Mouse (Mus musculus): ENCODE data around the gene Scamp3.
"Not testable (repeated sequence)": the region's sequence is repeated elsewhere in the genome, so short reads cannot be mapped to it uniquely, and the experiment has no call there.

Scamp3 gene

GRCm38 (mm10) chr3:89199839-89200238 lies 22.6 kb downstream of the Scamp3 start:
- no peak for DNase-seq

- DNase-seq: peak; percentile 89
These were observed 25.2 kb downstream of the Scamp3 start, which contains the start of gene Gba for GRCm38 (mm10) chr3:89202253-89203141. TSS of gene Gba (plus strand) at chr3:89202928.

GRCm38 (mm10) chr3:89203142-89203514 lies 25.9 kb downstream of the Scamp3 start:
- DNase-seq: no peak

DNA sequence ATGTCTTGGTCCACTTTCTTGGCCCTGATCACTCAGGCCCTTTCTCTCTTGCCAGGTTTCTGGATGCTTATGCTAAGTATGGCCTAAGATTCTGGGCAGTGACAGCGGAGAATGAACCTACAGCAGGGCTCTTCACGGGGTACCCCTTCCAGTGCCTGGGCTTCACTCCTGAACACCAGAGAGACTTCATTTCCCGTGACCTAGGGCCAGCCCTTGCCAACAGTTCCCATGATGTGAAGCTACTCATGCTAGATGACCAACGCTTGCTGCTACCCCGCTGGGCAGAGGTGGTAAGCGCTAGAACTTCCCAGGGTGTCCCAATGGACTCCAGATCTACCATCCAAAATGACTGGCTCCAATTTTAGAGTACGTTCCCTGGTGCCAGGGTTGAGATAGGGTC lies 28.8 kb downstream of the Scamp3 start:
- DNase-seq: no peak

- no peak for DNase-seq
These were observed 29.4 kb downstream of the Scamp3 start for GRCm38 (mm10) chr3:89206695-89207094.

- DNase-seq: no peak
These were observed 30.9 kb downstream of the Scamp3 start for GRCm38 (mm10) chr3:89208075-89208657.

- no peak for DNase-seq
These were observed 31.5 kb downstream of the Scamp3 start for GRCm38 (mm10) chr3:89208736-89209135.

- DNase-seq: no peak
These were observed 32.5 kb downstream of the Scamp3 start for GRCm38 (mm10) chr3:89209731-89210130.

- DNase-seq: no peak
These were observed 32.9 kb downstream of the Scamp3 start for GRCm38 (mm10) chr3:89210162-89210561.

DNA sequence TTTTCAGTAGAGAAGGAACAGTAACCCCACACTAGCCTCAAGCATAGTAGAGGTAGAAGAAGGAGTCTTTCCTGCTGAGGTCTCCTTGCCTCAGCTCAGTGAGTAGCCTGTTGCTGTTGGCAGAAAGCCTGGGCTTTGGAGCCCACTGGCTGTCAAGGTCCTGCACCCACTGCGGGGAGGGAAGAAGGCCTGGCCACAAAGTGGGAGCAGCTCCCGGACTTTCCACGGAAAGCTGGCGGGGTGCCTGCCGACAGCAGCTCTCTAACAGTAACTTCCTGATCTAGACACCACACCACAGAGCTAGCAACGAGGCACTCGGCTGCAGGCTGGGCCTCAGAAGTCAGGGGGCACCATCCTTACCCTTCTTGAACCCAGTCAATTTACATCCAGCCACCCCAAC lies 33.5 kb downstream of the Scamp3 start:
- no peak for DNase-seq

- peak; percentile 95 for DNase-seq
These were observed 36.7 kb downstream of the Scamp3 start for GRCm38 (mm10) chr3:89213803-89214530.

DNA sequence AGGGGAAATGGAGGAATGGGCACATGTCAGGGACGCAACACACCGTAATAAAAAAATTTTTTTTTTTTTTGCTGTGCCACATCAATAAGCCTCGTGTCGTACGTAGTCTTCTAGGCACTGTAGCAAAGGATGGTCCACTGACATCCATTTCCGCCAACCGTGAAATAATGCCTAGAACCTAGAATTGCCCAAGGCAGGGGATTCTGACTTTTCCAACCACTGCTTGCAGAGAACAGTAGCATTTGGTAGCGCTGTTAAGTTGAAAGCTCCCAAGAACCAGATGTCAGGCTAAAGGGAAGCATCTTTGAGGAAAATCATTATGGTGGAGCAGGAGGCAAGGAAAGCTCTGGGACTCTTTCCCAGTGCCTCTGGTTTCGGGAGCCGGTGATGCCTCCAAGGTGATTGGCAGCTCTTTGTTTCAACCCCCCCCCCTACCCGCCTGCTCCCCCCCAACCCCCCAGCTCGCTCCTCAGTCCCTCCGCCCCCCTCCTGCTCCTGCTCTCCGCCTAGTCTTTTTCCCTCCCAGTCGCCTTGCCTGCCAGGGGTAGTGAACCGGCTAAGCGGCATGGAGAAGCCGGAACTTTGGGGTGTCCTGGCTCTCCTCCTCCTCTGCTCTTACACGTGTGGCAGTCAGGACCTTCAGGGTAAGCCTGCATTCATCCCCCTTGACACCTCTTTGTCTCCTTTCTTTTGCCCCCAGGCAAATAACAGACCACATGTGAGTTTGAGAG lies 37.6 kb downstream of the Scamp3 start, which contains the start of gene Thbs3:
Gene Thbs3 (plus strand): TSS at position 500 of the 731 bp plus-strand sequence.
- DNase-seq: no peak

DNA sequence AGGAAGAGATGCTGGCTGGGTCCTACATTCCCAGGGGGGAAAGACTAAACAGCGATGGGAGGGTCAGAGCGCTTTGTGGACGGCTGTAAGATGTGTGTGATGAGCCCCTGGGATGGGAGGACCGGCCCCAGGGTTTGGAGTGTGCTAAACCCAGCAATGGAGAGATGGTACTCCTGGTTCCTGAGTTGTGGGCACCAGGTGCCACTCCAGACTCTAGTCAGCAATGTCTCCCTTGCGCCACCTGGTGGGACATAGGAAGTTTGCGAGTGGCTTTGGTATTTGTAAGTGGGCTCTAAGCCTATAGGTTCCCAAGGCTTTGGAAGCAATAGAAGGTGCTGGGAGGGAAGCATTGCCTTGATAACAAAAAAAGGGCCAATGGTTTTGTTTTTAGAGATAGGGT lies 38.6 kb downstream of the Scamp3 start:
- DNase-seq: peak; percentile 85

DNA sequence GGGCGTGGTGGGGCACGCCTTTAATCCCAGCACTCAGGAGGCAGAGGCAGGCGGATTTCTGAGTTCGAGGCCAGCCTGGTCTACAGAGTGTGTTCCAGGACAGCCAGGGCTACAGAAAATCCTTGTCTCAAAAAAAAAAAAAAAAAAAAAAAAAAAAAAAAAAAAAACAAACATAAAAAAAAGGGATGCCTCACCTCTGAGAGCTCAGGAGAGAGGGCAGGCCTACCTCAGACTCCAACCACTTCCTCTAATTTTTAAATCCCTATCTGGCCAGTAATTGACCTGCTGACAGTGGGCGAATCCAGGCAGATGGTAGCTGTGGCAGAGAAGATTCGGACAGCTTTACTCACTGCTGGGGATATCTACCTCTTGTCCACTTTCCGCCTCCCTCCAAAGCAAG lies 39.1 kb downstream of the Scamp3 start:
- DNase-seq: not testable (repeated sequence)

GRCm38 (mm10) chr3:89218271-89218670 lies 41.0 kb downstream of the Scamp3 start:
- DNase-seq: no peak

GRCm38 (mm10) chr3:89219546-89219945 lies 42.3 kb downstream of the Scamp3 start:
- no peak for DNase-seq

- DNase-seq: no peak
These were observed 43.9 kb downstream of the Scamp3 start for GRCm38 (mm10) chr3:89221167-89221566.

DNA sequence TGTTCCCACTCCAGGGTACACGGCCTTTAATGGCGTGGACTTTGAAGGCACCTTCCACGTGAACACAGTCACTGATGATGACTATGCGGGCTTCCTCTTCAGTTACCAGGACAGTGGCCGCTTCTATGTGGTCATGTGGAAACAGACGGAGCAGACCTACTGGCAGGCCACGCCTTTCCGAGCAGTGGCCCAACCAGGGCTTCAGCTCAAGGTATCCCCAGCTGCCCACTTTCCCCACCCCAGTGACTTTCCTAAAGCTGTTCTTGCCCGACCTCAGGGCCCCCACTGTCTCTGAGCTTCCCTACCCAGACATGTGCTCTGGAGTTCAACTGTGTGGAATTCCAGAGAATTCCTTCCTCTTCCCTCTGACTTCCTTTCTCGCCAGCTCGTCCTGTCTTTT lies 47.5 kb downstream of the Scamp3 start:
- no peak for DNase-seq

GRCm38 (mm10) chr3:89225321-89225815 lies 48.1 kb downstream of the Scamp3 start:
- DNase-seq: no peak

DNA sequence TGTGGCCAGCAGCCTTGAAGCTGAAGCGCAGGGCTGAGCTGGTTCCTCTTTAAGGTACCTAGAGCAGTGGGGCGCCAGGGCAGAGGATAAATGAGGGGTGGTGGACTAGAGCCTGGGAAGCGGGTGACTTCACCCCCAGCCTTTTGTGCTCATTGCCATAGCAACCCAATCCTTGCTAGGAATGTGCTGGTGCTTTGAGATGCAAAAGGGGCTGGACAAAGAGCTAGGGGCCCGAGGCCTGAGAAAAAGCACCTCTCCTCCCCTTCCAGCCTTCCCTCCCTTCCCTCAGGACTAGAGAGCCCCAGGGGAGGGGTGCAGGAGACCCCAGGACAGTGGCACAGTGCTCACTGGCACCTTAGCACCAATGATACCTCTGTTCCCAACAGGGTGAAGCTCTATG lies 48.6 kb downstream of the Scamp3 start:
- no peak for DNase-seq

DNA sequence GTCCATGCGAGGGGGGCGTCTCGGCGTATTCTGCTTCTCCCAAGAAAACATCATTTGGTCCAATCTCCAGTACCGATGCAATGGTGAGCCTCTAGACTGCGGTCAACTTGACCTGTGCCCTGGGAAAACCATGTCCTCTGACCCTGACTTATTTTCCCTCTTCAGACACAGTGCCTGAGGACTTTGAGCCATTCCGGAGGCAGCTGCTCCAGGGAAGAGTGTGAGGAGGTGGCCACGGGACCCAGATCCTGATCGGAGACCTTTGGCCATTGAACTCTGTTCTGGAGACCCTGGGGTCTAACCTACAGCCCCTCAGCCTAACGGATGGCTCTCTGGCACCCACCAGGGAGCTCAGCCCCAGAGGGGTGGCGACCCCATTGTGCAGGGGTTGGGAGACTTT lies 49.1 kb downstream of the Scamp3 start:
- no peak for DNase-seq

DNA sequence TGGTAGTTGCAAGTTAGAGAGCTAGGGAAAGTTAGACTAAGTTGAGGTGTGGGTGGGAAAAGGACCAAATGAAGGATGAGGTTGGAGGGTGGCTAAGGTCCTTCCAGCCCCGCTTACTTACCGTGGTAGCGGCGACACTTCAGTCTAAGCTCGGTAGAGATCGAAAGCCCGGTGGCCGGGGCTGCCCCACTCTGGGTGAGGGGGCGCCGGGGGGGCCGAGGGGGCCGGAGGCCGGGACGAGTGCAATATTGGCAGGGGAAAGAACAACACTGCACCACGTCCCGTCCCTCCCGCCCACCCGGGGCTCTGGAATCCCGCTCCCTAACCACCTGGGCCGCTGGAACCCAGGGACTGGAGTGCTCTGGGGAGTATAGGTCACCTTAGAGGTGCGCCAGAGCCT lies 49.6 kb downstream of the Scamp3 start, which contains the start of gene Mtx1:
Gene Mtx1 (minus strand): TSS at position 189 of the 400 bp plus-strand sequence.
- no peak for DNase-seq
